Mouse (Mus musculus) mouse embryonic stem cell (cell line): Measurements from ENCODE around the gene Aspm.
"Not testable (repeated sequence)": the region's sequence is repeated elsewhere in the genome, so short reads cannot be mapped to it uniquely, and the experiment has no call there.

ENCODE experiments used
- in situ Hi-C, 2 experiments: fragments of 300-500 bp; cut with MboI; formaldehyde crosslinking; loops; 1 replicate in 1 of 2; 3 replicates in 1 of 2; pipeline ENCODE4 v1.14.3; 2019 to 2020; ENCODE audit warnings: low sequenced_read_pairs in 2 of 2, low pct_unique_long_range_greater_than_20kb in 1 of 2, mixed read lengths in 1 of 2; ENCODE audit not compliant: unreplicated experiment in 1 of 2

The Aspm gene

GRCm38 (mm10) chr1:139454340-139455225 lies at the start of gene Aspm:
Gene Aspm (plus strand): TSS chr1:139454772.
- in situ Hi-C loops: no loop called here

GRCm38 (mm10) chr1:139405766-139406165 lies 48.8 kb upstream of the Aspm start:
- in situ Hi-C loops: no loop called here

GRCm38 (mm10) chr1:139407701-139408100 lies 46.9 kb upstream of the Aspm start:
- in situ Hi-C loops: no loop called here

GRCm38 (mm10) chr1:139412365-139412764 lies 42.2 kb upstream of the Aspm start:
- in situ Hi-C loops: not testable (repeated sequence)

- in situ Hi-C loops: no loop called here
Observed at GRCm38 (mm10) chr1:139413465-139413864, 41.1 kb upstream of the Aspm start.

- in situ Hi-C loops: no loop called here
Observed at GRCm38 (mm10) chr1:139421521-139421874, 33.1 kb upstream of the Aspm start.

GRCm38 (mm10) chr1:139421875-139422791 lies 32.4 kb upstream of the Aspm start, which contains the start of gene Zbtb41:
Gene Zbtb41 (plus strand): TSS chr1:139422288.
- in situ Hi-C loops: no loop called here

- in situ Hi-C loops: no loop called here
Observed at GRCm38 (mm10) chr1:139422941-139423340, 31.6 kb upstream of the Aspm start.

GRCm38 (mm10) chr1:139423931-139424330 lies 30.6 kb upstream of the Aspm start:
- in situ Hi-C loops: no loop called here

GRCm38 (mm10) chr1:139425006-139425405 lies 29.6 kb upstream of the Aspm start:
- in situ Hi-C loops: no loop called here

- in situ Hi-C loops: no loop called here
Observed at GRCm38 (mm10) chr1:139438373-139438772, 16.2 kb upstream of the Aspm start.

- in situ Hi-C loops: not testable (repeated sequence)
Observed at GRCm38 (mm10) chr1:139443103-139443502, 11.5 kb upstream of the Aspm start.

GRCm38 (mm10) chr1:139455226-139455869 lies 776 bp downstream of the Aspm start:
- in situ Hi-C loops: no loop called here

- in situ Hi-C loops: no loop called here
Observed at GRCm38 (mm10) chr1:139460807-139461206, 6.2 kb downstream of the Aspm start.

- in situ Hi-C loops: no loop called here
Observed at GRCm38 (mm10) chr1:139465936-139466335, 11.4 kb downstream of the Aspm start.

- in situ Hi-C loops: no loop called here
Observed at GRCm38 (mm10) chr1:139478898-139479297, 24.3 kb downstream of the Aspm start.

GRCm38 (mm10) chr1:139480246-139480645 lies 25.7 kb downstream of the Aspm start:
- in situ Hi-C loops: no loop called here

GRCm38 (mm10) chr1:139481146-139481545 lies 26.6 kb downstream of the Aspm start:
- in situ Hi-C loops: no loop called here

- in situ Hi-C loops: no loop called here
Observed at GRCm38 (mm10) chr1:139494630-139495029, 40.1 kb downstream of the Aspm start.
